18 mouse cellular contexts compared by ENCODE assay signal in the genomic region with DNA sequence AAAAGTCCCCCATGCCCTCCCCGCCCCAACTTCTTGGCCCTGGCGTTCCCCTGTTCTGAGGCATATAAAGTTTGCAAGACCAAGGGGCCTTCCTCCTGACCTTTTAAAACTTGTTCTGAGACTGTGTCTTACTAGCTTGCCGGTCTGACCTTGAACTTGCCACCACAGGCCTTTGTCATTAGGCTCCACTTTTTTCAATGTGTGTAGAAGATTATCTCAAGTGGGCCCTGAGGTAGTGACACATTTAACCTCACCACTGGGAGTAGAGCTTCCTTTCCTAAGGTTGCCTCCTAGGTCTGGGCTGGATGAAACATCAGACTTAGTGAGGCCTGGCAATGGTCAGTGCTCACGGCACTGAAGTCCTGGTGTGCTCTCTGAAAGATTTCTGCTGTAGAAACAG.
DNase-seq lines count a peak whose midpoint lies in the region; ATAC-seq and TF ChIP-seq lines count a peak whose summit lies in the region.
"Had no signal": no experiment of that assay in that cellular context is flagged by ENCODE, and none has a peak within 500 bp of the region (broad histone marks: within the 10 kb centered on the region; RNA-seq: fewer than 3 reads in every experiment).

No protein-coding gene starts in this region.

- peak overlapping the region; percentile 97 for H3K27ac ChIP-seq in heart, embryonic 12.5 days (ENCODE audit: poor library complexity, severe bottlenecking)
- H3K27ac ChIP-seq in lung, embryonic 14.5 days (ENCODE audit: low read depth): peak overlapping the region; percentile 92
- H3K27ac ChIP-seq: liver, embryonic 14.5 days; macrophage; midbrain, embryonic 12.5 days had no signal

- no peak overlapping the region for H3K4me2 ChIP-seq in heart, embryonic 12.5 days
- H3K4me2 ChIP-seq in lung, embryonic 14.5 days: no peak overlapping the region
- peak overlapping the region; percentile 98 for H3K4me2 ChIP-seq in myocyte (ENCODE audit: low read depth)
- H3K4me2 ChIP-seq: hindbrain, embryonic 15.5 days; midbrain, embryonic 12.5 days had no signal

- WGBS in heart, embryonic 12.5 days: 64% methylated on average over 4 of the region's 4 CpGs
- WGBS in lung, embryonic 14.5 days: 71% methylated on average over 4 of the region's 4 CpGs

- ATAC-seq in heart, embryonic 12.5 days (ENCODE audit: insufficient number of reproducible peaks, low FRiP score): 0 out of 2 replicates have a peak, but pooled peaks have one; percentile 10
- no peak for ATAC-seq in lung, embryonic 14.5 days (ENCODE audit: insufficient read depth)

- peak; percentile 43 to 66 for DNase-seq in adrenal gland, adult (ENCODE audit: inconsistent age in 2 of 2, low spot score in 1 of 2)
- DNase-seq in adrenal gland, postnatal 10 days: no peak
- no peak for DNase-seq in heart, adult 9 months (ENCODE audit: low spot score in 2 of 2)
- no peak for DNase-seq in lung, embryonic 14.5 days
- DNase-seq in lung, postnatal 14 days: no peak
- no peak for DNase-seq in gastrocnemius, adult 18-20 months (ENCODE audit: low spot score)
- DNase-seq: cerebellum, adult 9-10 months; embryo, embryonic 11 days; gastrocnemius, postnatal 25 days; kidney, adult 2 months; kidney, postnatal 36 days; thymus, postnatal 14 days had no signal

- H3K4me1 ChIP-seq in heart, embryonic 12.5 days (replicated peaks): peaks cover 41% of the 10 kb centered on the region
- H3K4me1 ChIP-seq in lung, embryonic 14.5 days (ENCODE audit: insufficient read depth): peaks cover 13% of the 10 kb centered on the region

- no peak for TF ChIP-seq POLR2A in myocyte (IDR thresholded peaks at IDR 0.05; ENCODE audit: insufficient read length, low read depth)

- H3K36me3 ChIP-seq in heart, embryonic 12.5 days: peaks cover 33% of the 10 kb centered on the region
- peaks cover 29% of the 10 kb centered on the region for H3K36me3 ChIP-seq in lung, embryonic 14.5 days (ENCODE audit: insufficient read depth)
- H3K36me3 ChIP-seq in myocyte (ENCODE audit: control insufficient read depth, insufficient read depth): peaks cover 10% of the 10 kb centered on the region

- no peaks in the 10 kb centered on the region for H3K9me3 ChIP-seq in heart, embryonic 12.5 days (replicated peaks)
- H3K9me3 ChIP-seq in lung, embryonic 14.5 days (ENCODE audit: low read depth, low read length): no peaks in the 10 kb centered on the region
- H3K9me3 ChIP-seq: hindbrain, embryonic 15.5 days; midbrain, embryonic 12.5 days had no signal

- H3K27me3 ChIP-seq in heart, embryonic 12.5 days (replicated peaks): no peaks in the 10 kb centered on the region
- no peaks in the 10 kb centered on the region for H3K27me3 ChIP-seq in lung, embryonic 14.5 days (ENCODE audit: insufficient read depth, low read length)
- H3K27me3 ChIP-seq in myocyte (ENCODE audit: control insufficient read depth, insufficient read depth, insufficient read length): no peaks in the 10 kb centered on the region
- H3K27me3 ChIP-seq: hindbrain, embryonic 15.5 days; midbrain, embryonic 12.5 days had no signal

- no peak overlapping the region for H3K4me3 ChIP-seq in heart, embryonic 12.5 days
- H3K4me3 ChIP-seq in lung, embryonic 14.5 days (ENCODE audit: low read depth, low read length): no peak overlapping the region
- H3K4me3 ChIP-seq in myocyte: no peak overlapping the region
- H3K4me3 ChIP-seq: hindbrain, embryonic 15.5 days; midbrain, embryonic 12.5 days had no signal

- no peak overlapping the region for H3ac ChIP-seq in myocyte (ENCODE audit: control insufficient read depth, insufficient read length)

- H3K9ac ChIP-seq in heart, embryonic 12.5 days: 0 out of 2 replicates have a peak overlapping the region, but pooled peaks have one; percentile 11
- no peak overlapping the region for H3K9ac ChIP-seq in lung, embryonic 14.5 days
- H3K9ac ChIP-seq: hindbrain, embryonic 15.5 days; liver, embryonic 14.5 days; midbrain, embryonic 12.5 days had no signal

- H3K79me2 ChIP-seq in myocyte (ENCODE audit: control insufficient read depth, insufficient read depth): peaks cover 11% of the 10 kb centered on the region

- TF ChIP-seq CTCF in lung, embryonic 14.5 days (IDR thresholded peaks at IDR 0.05; ENCODE audit: low read depth): no peak

TF ChIP-seq in myocyte, 11 proteins besides CTCF, POLR2A, EP300 and RAD21:
- TF ChIP-seq CEBPB (IDR thresholded peaks at IDR 0.05; ENCODE audit: insufficient read depth, poor library complexity, severe bottlenecking): no peak
- no peak for TF ChIP-seq E2F4 (IDR thresholded peaks at IDR 0.05; ENCODE audit: insufficient read depth)
- TF ChIP-seq MYOD1 (IDR thresholded peaks at IDR 0.05; ENCODE audit: control insufficient read depth in 1 of 3, insufficient read length in 2 of 3, low read depth in 2 of 3): no peak
- TF ChIP-seq TCF12 (IDR thresholded peaks at IDR 0.05; ENCODE audit: insufficient read depth, poor library complexity, severe bottlenecking): no peak

Comparison
In these comparisons a context has a peak if more than half of its experiments do, and no peak if none do; other contexts are left out.
1. DNase-seq: peak in adrenal gland, adult (2 of 2); none in adrenal gland, postnatal 10 days (single experiment), heart, adult 9 months (0 of 2), lung, embryonic 14.5 days (single experiment), lung, postnatal 14 days (single experiment) and gastrocnemius, adult 18-20 months (single experiment).